Mouse (Mus musculus) neural tube, embryonic 13.5 days (tissue): Measurements from ENCODE around the gene BC051142. TPM values are rescaled to one million over a fixed set of nuclear protein-coding genes. Genes with fewer than 3 reads are reported as not detected.
A peak's percentile ranks its signal among the peaks of the same experiment; 100 is the strongest.
"Not testable (repeated sequence)": the region's sequence is repeated elsewhere in the genome, so short reads cannot be mapped to it uniquely, and the experiment has no call there.

Experiments
- ATAC-seq: fragments of 200-750 bp; cut with Nextera tagmentation; 2 replicates; pipeline ENCODE4 v1.8.0; 2017; ENCODE audit warnings: low read depth, mild to moderate bottlenecking, moderate TSS enrichment, moderate library complexity
- H3K27ac ChIP-seq: fragments of 300-500 bp; sonication (generic); replicated peaks from 2 replicates; pipeline ENCODE4 v1.5.1; 2015; ENCODE audit warnings: moderate library complexity, mild to moderate bottlenecking, inconsistent platforms
- H3K27me3 ChIP-seq: fragments of 300-500 bp; sonication (generic); 2 replicates; pipeline ENCODE4 v1.6.1; 2015; ENCODE audit warnings: mild to moderate bottlenecking, inconsistent platforms
- H3K36me3 ChIP-seq: fragments of 300-500 bp; sonication (generic); 2 replicates; pipeline ENCODE4 v1.6.1; 2015; ENCODE audit warnings: mild to moderate bottlenecking, inconsistent platforms
- H3K4me1 ChIP-seq: fragments of 300-500 bp; sonication (generic); replicated peaks from 2 replicates; pipeline ENCODE4 v1.6.1; 2015; ENCODE audit warnings: inconsistent platforms
- H3K4me2 ChIP-seq: fragments of 300-500 bp; sonication (generic); 2 replicates; pipeline ENCODE4 v1.6.1; 2015; ENCODE audit warnings: inconsistent platforms, mild to moderate bottlenecking, moderate library complexity
- H3K4me3 ChIP-seq: fragments of 300-500 bp; sonication (generic); 2 replicates; pipeline ENCODE4 v1.5.1; 2015; ENCODE audit warnings: mild to moderate bottlenecking, inconsistent platforms
- H3K9ac ChIP-seq: fragments of 300-500 bp; sonication (generic); 2 replicates; pipeline ENCODE4 v1.6.1; 2015; ENCODE audit warnings: moderate library complexity, mild to moderate bottlenecking, inconsistent platforms
- H3K9me3 ChIP-seq: fragments of 300-500 bp; sonication (generic); 2 replicates; pipeline ENCODE4 v1.6.1; 2016; ENCODE audit warnings: inconsistent platforms
- WGBS: fragments of 180-500 bp; shearing (Covaris S2); methylation state at CpG from one replicate; pipeline ENCODE4 v1.1.7; 2015; 5-methylcytosine and 5-hydroxymethylcytosine counted together
- polyA plus RNA-seq: library from polyadenylated mRNA; unstranded; fragments of >200 nt; fragmentation: Nextera tagmentation; extraction: Ambion mirVana; gene quantifications from 2 replicates; pipeline ENCODE4 v1.2.1, GENCODE M21; 2015

BC051142 gene
- polyA plus RNA-seq, 1 experiment from 2014 or later: 2.8 TPM

DNA sequence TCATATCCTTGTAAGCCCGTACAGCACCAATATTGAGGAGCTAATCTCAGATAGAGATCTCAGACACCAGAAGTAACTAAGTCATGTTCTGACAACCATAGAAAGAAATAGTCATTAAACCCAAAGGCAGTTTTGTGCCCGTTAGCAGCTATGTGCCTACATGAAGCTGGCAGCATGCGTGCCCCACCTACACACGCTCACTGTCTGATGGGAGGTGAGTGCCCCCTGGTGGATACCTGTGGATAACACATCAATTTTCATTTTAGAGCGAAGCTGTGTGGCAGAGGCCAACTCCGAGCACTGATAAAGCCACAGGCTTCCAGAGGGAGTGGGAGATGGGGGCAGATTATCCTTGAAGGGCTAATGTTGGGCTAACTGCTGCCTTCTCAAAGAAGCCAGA is 12.5 kb downstream of the BC051142 start:
- ATAC-seq: peak; percentile 50; the same call in 1 of the 2 replicates
- H3K4me3 ChIP-seq: no peak overlapping the region
- no peak overlapping the region for H3K4me2 ChIP-seq
- H3K9ac ChIP-seq: no peak overlapping the region
- H3K27ac ChIP-seq: no peak overlapping the region
- WGBS: 20% methylated on average over 6 of the region's 6 CpGs
- H3K4me1 ChIP-seq: no peaks in the 10 kb centered on the region
- no peaks in the 10 kb centered on the region for H3K36me3 ChIP-seq
- no peaks in the 10 kb centered on the region for H3K9me3 ChIP-seq
- peaks cover 10% of the 10 kb centered on the region; the same call in 1 of the 2 replicates for H3K27me3 ChIP-seq

DNA sequence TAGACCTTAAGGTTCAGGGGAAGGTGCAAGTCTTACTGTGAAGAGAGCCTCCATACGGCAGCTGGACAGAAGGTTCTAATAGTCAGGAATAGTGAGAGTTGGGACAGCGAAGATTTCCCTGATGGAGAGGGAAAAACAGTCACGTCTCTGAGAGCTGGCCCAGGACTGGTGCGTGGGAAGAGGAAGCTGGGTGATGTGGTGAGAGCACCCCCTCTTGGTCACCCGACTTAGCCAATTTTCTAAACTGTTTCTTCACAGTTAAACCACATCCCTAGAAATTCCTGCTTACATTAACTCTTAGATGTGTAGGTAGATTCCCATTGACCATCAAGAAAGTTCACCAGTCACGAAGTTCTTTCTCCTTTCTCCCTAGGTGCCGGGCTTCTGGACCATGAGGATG is 21.4 kb downstream of the BC051142 start:
- ATAC-seq: no peak
- Histone ChIP-seq H3K9me3 (no peaks in the 10 kb centered on the region), H3K36me3 (no peaks in the 10 kb centered on the region), H3K4me1 (no peaks in the 10 kb centered on the region), H3K27me3 (no peaks in the 10 kb centered on the region), H3K4me2 (no peak overlapping the region), H3K9ac (no peak overlapping the region), H3K4me3 (no peak overlapping the region), H3K27ac (no peak overlapping the region)
- 74% methylated on average over 7 of the region's 7 CpGs for WGBS

DNA sequence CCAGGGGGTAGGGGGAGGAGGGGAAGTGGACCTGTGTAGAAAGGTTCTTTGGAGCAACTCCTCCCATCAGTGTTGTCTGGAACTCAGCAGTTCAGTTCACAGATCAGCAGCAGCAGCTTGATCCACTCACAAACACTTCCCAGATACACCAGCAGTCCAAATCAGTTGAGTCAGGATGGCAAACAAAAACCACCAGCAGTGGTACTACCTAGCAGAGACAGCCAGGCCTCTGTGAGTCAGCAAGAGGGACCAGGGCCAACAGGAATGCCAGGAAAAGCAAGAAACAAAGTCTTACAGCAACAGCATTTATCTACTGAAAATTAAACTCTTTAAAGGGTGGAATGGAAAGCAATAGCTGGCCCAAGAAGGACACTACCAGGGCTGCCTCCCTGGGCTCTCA is 29.0 kb downstream of the BC051142 start:
- no peak overlapping the region for H3K4me3 ChIP-seq
- H3K4me1 ChIP-seq: no peaks in the 10 kb centered on the region
- no peak overlapping the region for H3K27ac ChIP-seq
- no peak for ATAC-seq
- H3K36me3 ChIP-seq: no peaks in the 10 kb centered on the region
- no peaks in the 10 kb centered on the region for H3K27me3 ChIP-seq
- H3K9me3 ChIP-seq: no peaks in the 10 kb centered on the region
- no peak overlapping the region for H3K4me2 ChIP-seq
- no peak overlapping the region for H3K9ac ChIP-seq

DNA sequence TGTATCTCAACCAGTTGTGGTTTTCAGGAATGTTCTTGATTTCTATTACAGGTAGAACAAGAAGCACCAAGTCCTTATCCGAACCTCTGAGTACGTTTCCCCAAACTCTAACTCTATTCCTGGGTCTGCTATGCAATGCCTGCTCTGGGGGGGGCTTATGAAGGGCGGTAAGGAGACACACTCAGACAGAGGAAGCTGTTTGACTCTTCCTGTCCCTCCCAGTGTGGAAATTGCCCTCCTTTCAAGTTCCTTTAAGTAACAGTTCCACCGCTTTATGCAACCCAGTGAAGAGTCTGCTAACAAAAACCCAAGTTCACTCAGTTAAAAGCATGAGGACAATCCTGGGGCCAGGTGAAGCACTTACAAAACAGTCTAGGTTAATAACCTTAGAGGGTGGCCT is 38.5 kb downstream of the BC051142 start:
- H3K4me1 ChIP-seq: no peaks in the 10 kb centered on the region
- H3K4me3 ChIP-seq: no peak overlapping the region
- ATAC-seq: no peak
- no peaks in the 10 kb centered on the region for H3K27me3 ChIP-seq
- H3K36me3 ChIP-seq: no peaks in the 10 kb centered on the region
- no peak overlapping the region for H3K4me2 ChIP-seq
- no peak overlapping the region for H3K9ac ChIP-seq
- H3K27ac ChIP-seq: no peak overlapping the region
- H3K9me3 ChIP-seq: no peaks in the 10 kb centered on the region; the same call in 1 of the 2 replicates
- WGBS: 65% methylated on average over 4 of the region's 4 CpGs

DNA sequence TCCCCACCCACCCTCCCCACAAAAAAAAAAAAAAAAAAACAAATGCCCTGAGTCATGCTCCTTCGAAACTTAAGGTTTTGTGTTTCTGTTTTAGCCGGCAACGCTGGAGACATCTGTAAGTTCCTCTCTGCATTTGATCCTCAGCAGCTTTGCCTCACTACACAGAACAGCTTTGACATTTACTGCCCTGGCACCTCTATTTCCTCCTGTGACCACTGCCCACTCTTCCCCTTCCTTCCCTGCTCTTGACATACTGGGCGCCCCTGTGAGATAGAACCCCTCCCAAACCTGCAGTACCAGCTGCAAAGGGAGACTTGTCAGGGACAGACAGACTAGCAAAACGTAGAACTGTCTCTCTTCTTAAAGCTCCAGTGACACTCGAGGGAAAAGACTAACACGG is 39.0 kb downstream of the BC051142 start:
- H3K9ac ChIP-seq: no peak overlapping the region
- H3K4me3 ChIP-seq: no peak overlapping the region
- no peaks in the 10 kb centered on the region for H3K4me1 ChIP-seq
- no peak overlapping the region for H3K4me2 ChIP-seq
- 68% methylated on average over 7 of the region's 7 CpGs for WGBS
- no peaks in the 10 kb centered on the region; the same call in 1 of the 2 replicates for H3K9me3 ChIP-seq
- H3K27ac ChIP-seq: no peak overlapping the region
- H3K27me3 ChIP-seq: no peaks in the 10 kb centered on the region
- no peak for ATAC-seq
- H3K36me3 ChIP-seq: no peaks in the 10 kb centered on the region

DNA sequence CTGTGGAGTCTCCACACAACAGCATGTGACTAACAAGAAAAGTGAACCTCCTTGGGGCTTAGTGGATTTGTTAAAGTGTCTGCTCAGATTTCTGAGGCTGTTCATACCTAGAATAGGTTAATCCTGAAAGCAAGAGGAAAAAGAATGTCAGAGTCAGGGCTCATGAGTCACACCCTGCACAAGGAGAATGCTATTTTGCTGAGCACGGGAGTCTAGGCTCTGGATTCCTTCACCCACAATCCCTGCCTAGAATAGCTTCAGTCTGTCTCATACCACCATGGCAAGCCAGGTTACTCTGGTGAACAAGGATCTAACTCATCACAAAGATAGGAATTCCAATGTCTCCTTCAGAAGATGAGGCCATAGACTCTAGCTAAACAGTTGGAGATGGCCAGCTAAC is 40.0 kb downstream of the BC051142 start:
- no peak for ATAC-seq
- Histone ChIP-seq H3K27ac (no peak overlapping the region), H3K4me2 (no peak overlapping the region), H3K36me3 (no peaks in the 10 kb centered on the region), H3K4me1 (no peaks in the 10 kb centered on the region), H3K27me3 (no peaks in the 10 kb centered on the region), H3K4me3 (no peak overlapping the region), H3K9ac (no peak overlapping the region), H3K9me3 (no peaks in the 10 kb centered on the region; the same call in 1 of the 2 replicates)
- 76% methylated on average over 1 of the region's 1 CpGs for WGBS

DNA sequence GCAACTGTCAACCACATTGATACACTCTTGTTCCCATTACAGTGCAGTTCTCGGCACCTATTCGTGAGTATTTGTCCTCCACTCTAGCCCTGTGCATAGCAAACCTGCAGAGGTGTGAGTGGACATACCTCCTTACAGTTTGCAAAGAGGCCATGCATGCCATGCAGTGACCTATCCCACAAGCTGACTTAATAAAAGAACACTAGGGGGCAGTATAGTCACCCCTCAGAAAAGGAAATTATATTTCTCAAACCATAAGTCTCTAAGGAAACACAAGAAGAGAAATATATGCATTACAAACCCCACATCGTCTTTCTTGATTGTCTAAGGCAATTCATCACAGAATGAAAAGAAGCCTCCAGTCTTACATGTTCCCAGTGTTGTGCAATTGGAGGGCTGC is 41.2 kb downstream of the BC051142 start:
- Histone ChIP-seq H3K4me1 (no peaks in the 10 kb centered on the region), H3K36me3 (no peaks in the 10 kb centered on the region), H3K4me2 (no peak overlapping the region), H3K9ac (no peak overlapping the region), H3K9me3 (no peaks in the 10 kb centered on the region; the same call in 1 of the 2 replicates), H3K4me3 (no peak overlapping the region), H3K27ac (no peak overlapping the region), H3K27me3 (no peaks in the 10 kb centered on the region)
- WGBS: 52% methylated on average over 3 of the region's 3 CpGs
- ATAC-seq: no peak

DNA sequence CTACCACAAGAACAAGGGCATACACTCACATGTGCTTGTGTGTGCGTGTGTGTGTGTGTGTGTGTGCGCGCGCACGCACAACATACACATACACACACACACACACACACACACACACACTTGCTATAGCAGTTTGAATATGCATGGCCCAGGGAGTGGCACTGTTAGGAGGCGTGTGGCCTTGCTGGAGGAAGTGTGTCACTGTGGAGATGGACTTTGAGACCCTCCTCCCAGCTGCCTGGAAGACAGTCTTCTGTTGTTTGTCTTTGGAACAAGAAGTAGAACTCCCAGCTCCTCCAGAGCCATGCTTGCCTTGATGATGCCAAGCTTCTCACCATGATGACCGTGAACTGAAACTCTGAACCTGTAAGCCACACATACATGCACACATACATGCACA is 43.4 kb downstream of the BC051142 start:
- no peaks in the 10 kb centered on the region for H3K27me3 ChIP-seq
- ATAC-seq: no peak
- 88% methylated on average over 7 of the region's 7 CpGs for WGBS
- H3K9ac ChIP-seq: no peak overlapping the region
- H3K4me3 ChIP-seq: no peak overlapping the region
- H3K9me3 ChIP-seq: no peaks in the 10 kb centered on the region
- no peak overlapping the region for H3K4me2 ChIP-seq
- no peaks in the 10 kb centered on the region for H3K36me3 ChIP-seq
- no peaks in the 10 kb centered on the region for H3K4me1 ChIP-seq
- no peak overlapping the region for H3K27ac ChIP-seq

DNA sequence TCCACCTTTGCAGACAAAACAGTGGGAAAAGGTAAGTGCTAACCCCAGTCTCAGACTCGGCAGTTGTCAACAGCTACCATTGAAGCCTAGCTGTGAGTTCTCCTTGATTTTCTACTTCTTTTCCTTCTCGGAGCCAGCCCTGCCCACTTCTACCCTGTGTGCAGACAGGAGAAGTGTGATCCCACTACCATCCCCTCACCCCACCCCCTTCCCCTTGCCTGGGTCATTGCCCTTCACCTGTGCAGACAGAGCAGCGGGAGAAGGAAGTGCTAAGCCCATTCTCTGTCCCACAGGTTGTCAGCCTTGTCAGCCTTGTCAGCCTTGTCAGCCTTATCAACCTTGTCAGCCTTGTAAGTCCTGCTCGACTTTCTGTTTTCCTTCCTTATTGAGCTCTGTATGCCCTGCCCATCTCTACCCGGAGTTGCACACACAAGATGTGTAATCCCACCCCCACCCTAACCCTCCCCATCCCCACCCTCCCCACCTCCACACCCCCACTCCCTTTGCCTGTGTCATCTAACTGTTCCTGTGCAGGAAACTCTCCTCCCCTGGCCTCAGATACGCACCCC is 49.9 kb downstream of the BC051142 start:
- Histone ChIP-seq H3K9ac (no peak overlapping the region), H3K9me3 (no peaks in the 10 kb centered on the region), H3K4me2 (no peak overlapping the region), H3K27me3 (no peaks in the 10 kb centered on the region), H3K27ac (no peak overlapping the region), H3K4me1 (no peaks in the 10 kb centered on the region), H3K36me3 (no peaks in the 10 kb centered on the region), H3K4me3 (no peak overlapping the region)
- no peak for ATAC-seq
- 76% methylated on average over 6 of the region's 6 CpGs for WGBS

DNA sequence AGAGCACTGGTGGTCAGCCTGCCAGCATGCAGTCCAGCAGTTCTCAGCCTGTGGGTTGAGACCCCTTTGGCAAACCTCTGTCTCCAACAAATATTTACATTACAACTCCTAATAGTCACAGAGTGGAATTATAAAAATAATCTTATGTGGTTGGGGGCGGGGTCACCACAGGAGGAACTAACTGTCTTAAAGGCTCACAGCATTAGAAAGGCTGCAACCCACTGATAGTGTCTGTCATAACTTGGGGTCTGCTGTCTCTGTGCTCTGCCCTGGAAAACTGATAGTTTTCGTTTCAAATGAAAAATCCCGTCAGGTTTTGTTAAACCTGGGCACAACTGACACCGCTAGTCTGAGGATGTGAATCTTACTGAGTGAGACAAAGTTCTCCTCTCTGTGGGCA is 59.0 kb downstream of the BC051142 start:
- Histone ChIP-seq H3K36me3 (no peaks in the 10 kb centered on the region), H3K4me2 (no peak overlapping the region), H3K9me3 (no peaks in the 10 kb centered on the region), H3K4me3 (no peak overlapping the region), H3K27me3 (no peaks in the 10 kb centered on the region), H3K4me1 (no peaks in the 10 kb centered on the region), H3K27ac (no peak overlapping the region), H3K9ac (no peak overlapping the region)
- ATAC-seq: no peak
- WGBS: 82% methylated on average over 4 of the region's 4 CpGs

DNA sequence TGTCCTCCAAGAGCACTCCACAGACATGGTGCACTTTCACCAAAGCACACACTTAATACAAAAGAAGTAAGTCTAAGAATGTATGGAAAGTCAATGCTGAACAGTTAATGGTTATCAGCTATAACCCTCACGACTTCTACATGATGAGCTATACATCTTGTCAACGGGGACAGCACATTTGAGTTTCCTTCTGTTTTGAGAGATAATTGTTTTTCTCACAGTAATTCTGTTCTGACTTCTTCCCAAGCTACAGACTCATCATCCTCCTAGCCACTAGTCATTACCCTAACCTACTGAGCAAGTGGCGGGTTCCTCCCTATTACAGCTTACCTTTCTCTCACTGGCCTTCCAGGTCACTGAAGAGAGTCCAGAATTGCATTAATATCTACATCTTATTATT is 60.6 kb downstream of the BC051142 start:
- 90% methylated on average over 3 of the region's 3 CpGs for WGBS
- Histone ChIP-seq H3K9me3 (no peaks in the 10 kb centered on the region), H3K4me1 (no peaks in the 10 kb centered on the region), H3K4me3 (no peak overlapping the region), H3K4me2 (no peak overlapping the region), H3K36me3 (no peaks in the 10 kb centered on the region), H3K27me3 (no peaks in the 10 kb centered on the region), H3K9ac (no peak overlapping the region), H3K27ac (no peak overlapping the region)
- ATAC-seq: no peak

DNA sequence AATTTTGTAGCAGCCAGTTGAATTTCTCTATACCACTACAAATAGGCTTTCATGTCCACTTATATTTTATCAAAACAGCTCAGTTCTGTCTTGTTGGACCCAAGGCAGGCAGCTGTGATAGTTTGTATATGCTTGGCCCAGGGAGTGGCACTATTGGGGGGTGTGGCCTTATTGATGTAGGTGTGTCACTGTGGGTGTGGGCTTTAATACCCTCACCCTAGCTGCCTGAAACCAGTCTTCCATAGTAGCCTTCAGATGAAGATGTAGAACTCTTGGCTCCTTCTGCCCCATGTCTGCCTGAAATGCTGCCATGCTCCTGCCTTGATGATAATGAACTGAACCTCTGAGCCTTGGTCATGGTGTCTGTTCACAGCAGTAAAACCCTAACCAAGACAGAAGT is 67.3 kb downstream of the BC051142 start:
- not testable (repeated sequence) for H3K4me3 ChIP-seq, ATAC-seq, H3K27ac ChIP-seq, H3K36me3 ChIP-seq, H3K4me2 ChIP-seq, H3K4me1 ChIP-seq, H3K9me3 ChIP-seq, H3K9ac ChIP-seq, H3K27me3 ChIP-seq

DNA sequence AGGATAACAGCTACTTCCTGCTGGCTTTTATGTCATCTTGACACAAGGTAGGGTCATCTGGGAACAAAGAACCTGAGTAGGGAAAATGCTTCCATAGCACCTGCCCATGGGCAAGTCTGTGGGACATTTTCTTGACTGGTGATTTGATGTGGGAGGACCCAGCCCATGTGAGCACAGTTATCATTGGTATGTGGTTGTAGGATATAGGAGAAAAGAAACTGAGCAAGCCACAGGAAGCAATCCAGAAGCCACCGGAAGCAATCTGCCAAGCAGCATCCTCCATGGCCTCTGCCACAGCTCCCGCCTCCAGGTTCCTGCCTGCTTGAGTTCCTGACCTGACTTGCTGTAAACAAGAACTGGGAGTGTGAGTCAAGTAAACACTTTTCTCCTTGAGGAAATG is 71.9 kb downstream of the BC051142 start:
- H3K27ac ChIP-seq: no peak overlapping the region
- no peaks in the 10 kb centered on the region for H3K4me1 ChIP-seq
- no peak overlapping the region for H3K9ac ChIP-seq
- no peak overlapping the region for H3K4me3 ChIP-seq
- H3K36me3 ChIP-seq: no peaks in the 10 kb centered on the region
- H3K9me3 ChIP-seq: no peaks in the 10 kb centered on the region
- WGBS: 84% methylated on average over 2 of the region's 2 CpGs
- H3K27me3 ChIP-seq: no peaks in the 10 kb centered on the region
- H3K4me2 ChIP-seq: no peak overlapping the region
- no peak for ATAC-seq
